Mouse (Mus musculus): ENCODE data around the gene Rmi1. TPM values are rescaled to one million over a fixed set of nuclear protein-coding genes. Genes with fewer than 3 reads are reported as not detected.
"Not testable (repeated sequence)": the region's sequence is repeated elsewhere in the genome, so short reads cannot be mapped to it uniquely, and the experiment has no call there.

Rmi1 gene
- polyA plus RNA-seq, 1 experiment from 2014 or later: 26.2 TPM

GRCm38 (mm10) chr13:58446541-58446940 lies 44.5 kb downstream of the Rmi1 start:
- Histone ChIP-seq H3K27ac (no peak overlapping the region), H3K4me1 (peaks cover 8% of the 10 kb centered on the region)
- WGBS: 85% methylated on average over 2 of the region's 2 CpGs

DNA sequence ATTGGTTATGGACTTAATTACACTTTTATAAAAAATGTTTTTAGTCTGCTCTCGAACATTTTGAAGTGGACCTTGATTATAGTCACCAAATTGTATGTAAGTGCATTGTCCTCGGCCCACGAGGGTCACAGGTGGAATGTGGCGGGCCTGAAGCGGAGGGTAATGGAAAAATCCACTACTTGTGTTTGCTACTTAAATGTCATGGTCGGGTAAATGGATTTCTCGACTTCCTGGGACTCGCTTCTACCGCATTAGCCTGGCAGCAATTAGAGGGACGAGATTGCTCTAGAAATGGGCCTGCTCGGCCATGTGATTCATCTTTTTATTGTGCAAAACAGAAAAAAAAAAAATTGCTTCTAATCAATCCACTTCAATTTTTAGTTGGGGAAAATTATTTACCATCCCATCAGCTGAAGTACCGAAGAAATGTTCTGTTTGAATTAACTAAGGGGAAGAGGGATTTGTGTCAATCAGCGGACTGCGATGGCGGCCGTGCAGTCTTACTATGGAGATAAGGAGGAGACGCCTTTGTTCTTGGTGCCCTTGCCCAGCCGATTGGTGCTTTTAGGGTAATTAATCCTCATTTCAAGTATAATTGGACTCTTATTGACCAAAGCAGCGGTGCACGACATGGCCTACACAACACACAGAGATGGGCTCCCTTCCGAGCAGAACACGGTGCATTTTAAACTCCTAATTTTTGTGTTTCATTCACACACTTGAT lies 48.6 kb downstream of the Rmi1 start:
- H3K36me3 ChIP-seq: no peaks in the 10 kb centered on the region
- ATAC-seq (replicated peaks; ENCODE audit: low FRiP score): no peak
- no peak overlapping the region for H3K4me3 ChIP-seq (replicated peaks)
- no peaks in the 10 kb centered on the region for H3K9me3 ChIP-seq (replicated peaks)
- no peak overlapping the region for H3K9ac ChIP-seq
- peaks cover 12% of the 10 kb centered on the region for H3K4me1 ChIP-seq
- peaks cover 29% of the 10 kb centered on the region for H3K27me3 ChIP-seq
- WGBS: 71% methylated on average over 22 of the region's 22 CpGs
- H3K4me2 ChIP-seq: no peak overlapping the region
- H3K27ac ChIP-seq: no peak overlapping the region

More at GRCm38 (mm10) chr13:58446541-58446940, 44.5 kb downstream of the Rmi1 start:
- Histone ChIP-seq H3K4me2 (no peak overlapping the region), H3K4me3 (replicated peaks) (no peak overlapping the region), H3K27me3 (no peaks in the 10 kb centered on the region), H3K36me3 (no peaks in the 10 kb centered on the region), H3K9ac (no peak overlapping the region), H3K9me3 (replicated peaks) (no peaks in the 10 kb centered on the region)
- ATAC-seq (replicated peaks; ENCODE audit: low FRiP score): no peak

GRCm38 (mm10) chr13:58452246-58452645 lies 50.2 kb downstream of the Rmi1 start:
- H3K9ac ChIP-seq: no peak overlapping the region
- H3K27ac ChIP-seq: no peak overlapping the region
- H3K9me3 ChIP-seq (replicated peaks): no peaks in the 10 kb centered on the region
- no peaks in the 10 kb centered on the region for H3K36me3 ChIP-seq
- H3K4me1 ChIP-seq: peaks cover 12% of the 10 kb centered on the region
- H3K4me2 ChIP-seq: no peak overlapping the region
- H3K27me3 ChIP-seq: peaks cover 34% of the 10 kb centered on the region
- WGBS: 70% methylated on average over 4 of the region's 4 CpGs
- ATAC-seq (replicated peaks; ENCODE audit: low FRiP score): no peak
- no peak overlapping the region for H3K4me3 ChIP-seq (replicated peaks)

GRCm38 (mm10) chr13:58452651-58453413 lies 50.8 kb downstream of the Rmi1 start:
- Histone ChIP-seq H3K4me1 (peaks cover 12% of the 10 kb centered on the region), H3K9me3 (replicated peaks) (no peaks in the 10 kb centered on the region), H3K4me3 (replicated peaks) (peak overlapping the region; percentile 41), H3K36me3 (no peaks in the 10 kb centered on the region), H3K9ac (0 out of 2 replicates have a peak overlapping the region, but pooled peaks have one; percentile 18), H3K27ac (no peak overlapping the region), H3K4me2 (peak overlapping the region; percentile 75), H3K27me3 (peaks cover 34% of the 10 kb centered on the region)
- 15% methylated on average over 32 of the region's 32 CpGs for WGBS
- ATAC-seq (replicated peaks; ENCODE audit: low FRiP score): 0 out of 2 replicates have a peak, but pooled peaks have one; percentile 58

- Histone ChIP-seq H3K4me2 (peak overlapping the region; percentile 75), H3K27me3 (peaks cover 34% of the 10 kb centered on the region), H3K36me3 (no peaks in the 10 kb centered on the region), H3K27ac (no peak overlapping the region), H3K4me3 (replicated peaks) (peak overlapping the region; percentile 41), H3K4me1 (peaks cover 12% of the 10 kb centered on the region), H3K9ac (no peak overlapping the region), H3K9me3 (replicated peaks) (no peaks in the 10 kb centered on the region)
- ATAC-seq (replicated peaks; ENCODE audit: low FRiP score): no peak
- 39% methylated on average over 10 of the region's 10 CpGs for WGBS
These were observed 51.5 kb downstream of the Rmi1 start for GRCm38 (mm10) chr13:58453541-58453940.

- no peaks in the 10 kb centered on the region for H3K9me3 ChIP-seq (replicated peaks)
- no peak overlapping the region for H3K9ac ChIP-seq
- no peak for ATAC-seq (replicated peaks; ENCODE audit: low FRiP score)
- no peak overlapping the region for H3K27ac ChIP-seq
- H3K4me2 ChIP-seq: no peak overlapping the region
- WGBS: 60% methylated on average over 10 of the region's 10 CpGs
- no peak overlapping the region for H3K4me3 ChIP-seq (replicated peaks)
- H3K4me1 ChIP-seq: peaks cover 9% of the 10 kb centered on the region
- peaks cover 34% of the 10 kb centered on the region for H3K27me3 ChIP-seq
- H3K36me3 ChIP-seq: no peaks in the 10 kb centered on the region
These were observed 54.5 kb downstream of the Rmi1 start for GRCm38 (mm10) chr13:58456547-58456946.

GRCm38 (mm10) chr13:58458811-58459210 lies 56.8 kb downstream of the Rmi1 start:
- H3K4me2 ChIP-seq; H3K4me1 ChIP-seq; H3K4me3 ChIP-seq (replicated peaks); H3K9me3 ChIP-seq (replicated peaks); ATAC-seq (replicated peaks; ENCODE audit: low FRiP score); H3K27ac ChIP-seq; H3K9ac ChIP-seq; H3K36me3 ChIP-seq: not testable (repeated sequence)
- WGBS: 92% methylated on average over 6 of the region's 6 CpGs
- H3K27me3 ChIP-seq: peaks cover 22% of the 10 kb centered on the region

MicroRNA genes within 50 kb of the gene (microRNA counts, 519-probe panel; counts per million panel counts)
- microRNA mmu-miR-7a: 2,829 counts per million, percentile 71 among the panel's probes with 10 or more counts

Small RNA genes within 50 kb of the gene (microRNA-seq; reads per million reads assigned to microRNA genes)
- gene Mir7-1: 64.0 reads per million, percentile 53 among the genes with 10 or more reads in this experiment

Other genes with a start within 250 kb of the Rmi1 start
- 37.2 and 39.4 TPM in 2 replicates for gene Idnk, start 244.6 kb upstream of the Rmi1 start, polyA plus RNA-seq (2015; fragmentation: Nextera tagmentation; extraction: Ambion mirVana)
- 107 and 112 TPM in 2 replicates for gene Ubqln1, start 186.6 kb upstream of the Rmi1 start, polyA plus RNA-seq (2015; fragmentation: Nextera tagmentation; extraction: Ambion mirVana)
- gene Gkap1, start 126.5 kb upstream of the Rmi1 start, polyA plus RNA-seq (2015; fragmentation: Nextera tagmentation; extraction: Ambion mirVana): 28.3 and 29.9 TPM in 2 replicates
- gene Kif27, start 43.1 kb upstream of the Rmi1 start, polyA plus RNA-seq (2015; fragmentation: Nextera tagmentation; extraction: Ambion mirVana): 0.77 and 0.81 TPM in 2 replicates
- 28.9 and 29.5 TPM in 2 replicates for gene 2210016F16Rik, start 17.0 kb upstream of the Rmi1 start, polyA plus RNA-seq (2015; fragmentation: Nextera tagmentation; extraction: Ambion mirVana)
- 1,666 and 1,742 TPM in 2 replicates for gene Hnrnpk, start 1.1 kb downstream of the Rmi1 start, polyA plus RNA-seq (2015; fragmentation: Nextera tagmentation; extraction: Ambion mirVana)
- gene Slc28a3, start 208.6 kb downstream of the Rmi1 start, polyA plus RNA-seq (2015; fragmentation: Nextera tagmentation; extraction: Ambion mirVana): not detected in 2 replicates